Comparison of ENCODE assay signal across 12 mouse cellular contexts in genomic region chr4:138547041-138547440, GRCm38 (mm10).
DNase-seq lines count a peak whose midpoint lies in the region; ATAC-seq and TF ChIP-seq lines count a peak whose summit lies in the region.
"Had no signal": no experiment of that assay in that cellular context is flagged by ENCODE, and none has a peak within 500 bp of the region (broad histone marks: within the 10 kb centered on the region; RNA-seq: fewer than 3 reads in every experiment).

No protein-coding gene starts in this region.

- H3K27ac ChIP-seq in heart, adult 2 months, result no peak overlapping the region
- no peak overlapping the region for H3K27ac ChIP-seq in lung, embryonic 14.5 days (ENCODE audit: low read depth)
- H3K27ac ChIP-seq: forebrain, embryonic 13.5 days; macrophage; stomach, embryonic 15.5 days had no signal

- H3K27me3 ChIP-seq in heart, adult 2 months (ENCODE audit: control insufficient read depth, insufficient read depth, low read length), result no peaks in the 10 kb centered on the region; the same call in none of the 2 replicates
- H3K27me3 ChIP-seq in lung, embryonic 14.5 days (ENCODE audit: insufficient read depth, low read length), result no peaks in the 10 kb centered on the region
- H3K27me3 ChIP-seq: neural tube, embryonic 15.5 days had no signal

- WGBS in heart, adult 2 months, result 51% methylated on average over 6 of the region's 6 CpGs
- 53% methylated on average over 6 of the region's 6 CpGs for WGBS in lung, embryonic 14.5 days

- no peak overlapping the region for H3K4me2 ChIP-seq in lung, embryonic 14.5 days
- H3K4me2 ChIP-seq: forebrain, embryonic 13.5 days; stomach, embryonic 15.5 days had no signal

- peak; percentile 55 for TF ChIP-seq CTCF in heart, adult 2 months (IDR thresholded peaks at IDR 0.05)
- TF ChIP-seq CTCF in lung, embryonic 14.5 days (IDR thresholded peaks at IDR 0.05; ENCODE audit: low read depth), result peak; percentile 56

- no peaks in the 10 kb centered on the region for H3K79me2 ChIP-seq in heart, adult 2 months (replicated peaks; ENCODE audit: control insufficient read depth, insufficient read depth, low read length)

- H3K9me3 ChIP-seq in lung, embryonic 14.5 days (ENCODE audit: low read depth, low read length), result no peaks in the 10 kb centered on the region
- H3K9me3 ChIP-seq: forebrain, embryonic 13.5 days; neural tube, embryonic 15.5 days; stomach, embryonic 15.5 days had no signal

- no peak for DNase-seq in heart, adult 2 months
- DNase-seq in heart, adult 8-10 months (ENCODE audit: low spot score), result no peak
- peak; percentile 47 for DNase-seq in lung, embryonic 14.5 days
- no peak for DNase-seq in lung, postnatal 4 days
- peak; percentile 84 for DNase-seq in R1 (ENCODE audit: low read depth, low spot score)
- DNase-seq in naive thymus-derived CD4-positive, alpha-beta T cell, adult 2 months (ENCODE audit: low read depth), result peak; percentile 19
- DNase-seq: cerebellum, adult 9-11 months had no signal

- no peak overlapping the region for H3K9ac ChIP-seq in heart, adult 2 months (ENCODE audit: low read depth, low read length)
- H3K9ac ChIP-seq in lung, embryonic 14.5 days, result no peak overlapping the region
- H3K9ac ChIP-seq: forebrain, embryonic 13.5 days; neural tube, embryonic 15.5 days; stomach, embryonic 15.5 days had no signal

- intact Hi-C loops in heart, adult 2 months (cut with DNase I), result no loop called here

- no peaks in the 10 kb centered on the region for H3K36me3 ChIP-seq in heart, adult 2 months (ENCODE audit: control insufficient read depth, insufficient read depth, low read length)
- H3K36me3 ChIP-seq in lung, embryonic 14.5 days (ENCODE audit: insufficient read depth), result no peaks in the 10 kb centered on the region
- H3K36me3 ChIP-seq: neural tube, embryonic 15.5 days; stomach, embryonic 15.5 days had no signal

- no peak for TF ChIP-seq POLR2A in heart, adult 2 months (IDR thresholded peaks at IDR 0.05; ENCODE audit: insufficient read depth, low read depth, low read length)

- no peak for TF ChIP-seq EP300 in heart, adult 2 months (IDR thresholded peaks at IDR 0.05; ENCODE audit: insufficient read depth, low read depth, low read length)

- no peaks in the 10 kb centered on the region for H3K4me1 ChIP-seq in heart, adult 2 months (ENCODE audit: control insufficient read depth, insufficient read depth, low read length)
- H3K4me1 ChIP-seq in lung, embryonic 14.5 days (ENCODE audit: insufficient read depth), result peaks cover 11% of the 10 kb centered on the region

- no peak for ATAC-seq in lung, embryonic 14.5 days (ENCODE audit: insufficient read depth)
- no peak for ATAC-seq in erythroid progenitor cell, adult 5-6 weeks (replicated peaks; ENCODE audit: low FRiP score, poor library complexity, severe bottlenecking)
- ATAC-seq: forebrain, embryonic 13.5 days had no signal

- no peak overlapping the region for H3K4me3 ChIP-seq in heart, adult 2 months
- H3K4me3 ChIP-seq in lung, embryonic 14.5 days (ENCODE audit: low read depth, low read length), result no peak overlapping the region
- H3K4me3 ChIP-seq: forebrain, embryonic 13.5 days; neural tube, embryonic 15.5 days; stomach, embryonic 15.5 days had no signal

Comparison
In these comparisons a context has a peak if more than half of its experiments do, and no peak if none do; other contexts are left out.
1. DNase-seq: peak in lung, embryonic 14.5 days (single experiment), R1 (single experiment) and naive thymus-derived CD4-positive, alpha-beta T cell, adult 2 months (single experiment); none in heart, adult 2 months (0 of 2), heart, adult 8-10 months (single experiment) and lung, postnatal 4 days (0 of 2).